Mouse (Mus musculus) induced T-regulatory cell, adult 2 months (primary cell): ENCODE measurements around the gene Podxl2.
A peak's percentile ranks its signal among the peaks of the same experiment; 100 is the strongest.

ENCODE experiments used
- DNase-seq: peaks from one replicate; pipeline ENCODE4 v3.0.0-alpha.2; 2012; ENCODE audit warnings: low read depth

Gene Podxl2

DNA sequence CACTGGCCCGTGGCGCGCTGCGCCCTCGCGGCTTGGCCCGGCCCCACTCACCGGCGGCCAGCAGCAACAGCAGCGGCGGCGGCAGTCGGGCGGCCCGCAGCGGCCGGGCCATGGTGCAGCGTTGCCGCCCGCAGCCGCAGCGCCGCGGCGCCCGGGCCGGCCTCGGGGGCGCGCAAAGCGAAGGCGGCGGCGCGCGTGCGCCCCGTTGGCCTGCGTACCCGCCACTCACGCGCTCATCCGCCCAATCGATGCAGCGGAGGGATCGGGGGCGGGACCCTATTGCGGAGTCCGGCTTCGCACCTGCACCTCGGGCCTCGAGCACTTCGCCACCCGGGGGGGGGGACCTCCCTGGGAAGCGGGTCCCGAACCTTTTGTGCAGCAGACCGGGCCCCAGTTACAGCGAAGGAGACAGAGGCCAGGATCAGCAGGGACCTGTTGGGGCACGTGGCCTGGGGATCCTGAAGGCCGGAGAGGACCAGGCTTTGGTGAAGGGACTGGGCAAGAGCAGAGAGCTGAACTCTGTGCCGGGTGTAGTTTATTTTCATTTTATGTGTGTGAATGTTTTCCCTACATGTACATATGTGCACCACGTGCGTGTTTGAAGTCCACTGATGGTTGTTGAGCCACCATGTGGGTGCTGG is at the start of gene Podxl2:
Podxl2 (minus strand) TSS at position 177 of the 641 bp plus-strand sequence.
- DNase-seq = peak; percentile 28

DNA sequence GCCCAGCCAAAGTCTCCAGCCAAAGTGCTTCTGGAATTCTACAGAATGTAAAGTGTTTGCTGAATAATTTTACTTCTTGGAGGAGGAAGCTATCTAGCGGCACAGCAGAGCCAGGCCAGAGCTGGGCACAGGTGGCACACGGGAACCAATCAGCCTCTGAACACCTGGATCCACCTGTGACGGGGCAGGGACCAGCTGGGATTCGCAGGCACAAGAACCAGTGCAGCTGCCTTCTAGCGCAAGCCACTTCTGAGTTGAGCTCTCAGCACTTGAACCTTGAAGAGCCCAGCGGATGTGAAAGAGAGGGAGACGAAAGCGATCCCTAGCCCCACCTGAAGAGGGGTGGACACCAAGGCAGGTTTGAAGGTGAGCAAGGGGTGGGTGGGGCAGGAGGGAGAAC is 44.0 kb upstream of the Podxl2 start:
- no peak for DNase-seq

DNA sequence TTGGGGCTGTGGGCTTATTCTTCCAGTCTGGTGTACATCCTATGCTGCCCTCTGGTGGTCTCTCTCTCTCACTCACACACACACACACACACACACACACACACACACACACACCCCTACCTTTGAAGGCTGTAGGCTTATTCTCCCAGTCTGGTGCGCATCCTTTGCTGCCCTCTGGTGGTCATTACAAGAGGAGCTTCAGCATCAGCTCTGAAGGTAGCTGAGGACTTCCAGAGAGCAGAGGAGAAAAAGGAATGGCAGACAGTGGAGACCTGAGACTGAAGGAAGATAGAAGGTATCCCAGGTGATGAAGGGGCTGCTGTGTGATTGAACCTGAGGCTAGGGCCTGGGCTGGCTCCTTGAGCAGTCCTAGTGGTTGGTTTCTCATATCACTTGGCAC is 41.3 kb upstream of the Podxl2 start:
- DNase-seq = peak; percentile 71

DNA sequence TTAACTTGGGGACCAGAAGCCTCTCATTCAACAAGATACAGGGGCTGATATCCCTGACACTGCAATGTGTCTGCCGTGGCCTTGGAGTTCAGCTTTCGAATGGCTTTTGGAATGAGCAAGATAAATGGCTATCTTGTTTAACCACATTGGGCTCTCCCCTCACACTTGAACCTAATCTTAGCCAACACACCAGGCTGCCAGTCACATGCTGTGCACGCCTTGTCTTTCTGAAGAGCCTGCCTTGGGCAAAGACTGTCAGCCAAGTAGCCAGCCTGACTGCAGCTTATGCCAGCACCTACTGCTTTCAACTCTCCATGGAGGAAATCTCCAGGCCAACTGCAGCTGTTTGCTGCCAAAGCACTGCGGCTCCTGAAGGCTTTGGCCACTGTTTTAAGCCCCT is 40.7 kb upstream of the Podxl2 start:
- no peak for DNase-seq

DNA sequence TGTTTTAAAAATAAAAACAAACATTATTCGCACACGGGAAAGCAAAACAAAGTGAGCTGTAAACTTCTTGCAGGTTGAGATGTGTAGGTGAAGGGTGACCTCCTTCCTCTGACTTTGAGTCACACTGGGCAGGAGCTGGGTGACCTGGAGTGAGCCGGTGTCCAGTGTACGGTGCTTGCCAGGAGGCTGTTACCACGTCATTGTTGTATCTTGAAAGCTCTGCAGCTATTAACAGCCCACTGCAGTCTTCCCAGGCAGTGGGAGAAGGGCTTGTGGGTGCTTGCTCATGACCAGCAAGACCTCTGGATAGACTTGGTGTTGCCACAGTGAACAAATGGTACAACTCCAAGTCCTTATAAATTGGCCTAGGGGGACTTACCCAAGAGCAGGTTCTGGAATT is 40.0 kb upstream of the Podxl2 start:
- no peak for DNase-seq

DNA sequence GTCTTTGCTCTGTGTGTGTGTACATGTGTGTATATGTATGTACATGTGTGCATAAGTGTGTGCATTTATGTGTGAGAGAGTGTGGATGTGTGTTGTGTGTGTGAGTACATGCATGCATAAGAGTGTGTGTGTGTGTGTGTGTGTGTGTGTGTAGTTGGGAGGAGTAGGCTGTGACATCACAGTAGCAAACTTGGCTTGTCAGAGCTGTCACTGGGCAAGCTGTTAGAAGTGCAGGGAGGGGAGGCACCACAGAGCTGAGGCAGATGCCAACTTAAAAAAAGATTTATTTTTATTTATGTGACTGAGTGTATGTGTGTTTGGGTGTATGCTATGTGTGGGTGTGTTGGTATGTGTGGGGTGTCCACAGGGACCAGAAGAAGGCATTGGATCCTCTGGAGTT is 38.6 kb upstream of the Podxl2 start:
- no peak for DNase-seq

DNA sequence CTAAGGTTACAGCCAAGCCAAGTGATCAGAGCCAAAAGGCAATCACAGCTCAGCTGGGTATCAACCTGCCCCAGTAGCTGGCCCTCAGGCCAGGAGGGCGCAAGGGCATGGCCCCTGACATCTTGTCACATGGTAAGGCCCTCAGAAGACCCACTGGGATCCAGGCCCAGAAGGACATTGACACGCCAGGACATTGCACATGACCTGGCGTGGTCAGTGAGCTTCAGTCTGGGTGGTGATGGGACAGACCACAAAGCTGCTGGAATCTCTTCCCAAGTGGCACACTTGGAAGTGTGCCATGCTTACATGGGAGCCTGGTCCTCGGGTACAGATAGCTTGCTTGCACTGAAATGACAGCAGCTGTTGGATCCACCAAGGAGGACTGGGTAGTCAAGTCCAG is 38.2 kb upstream of the Podxl2 start:
- DNase-seq = no peak

DNA sequence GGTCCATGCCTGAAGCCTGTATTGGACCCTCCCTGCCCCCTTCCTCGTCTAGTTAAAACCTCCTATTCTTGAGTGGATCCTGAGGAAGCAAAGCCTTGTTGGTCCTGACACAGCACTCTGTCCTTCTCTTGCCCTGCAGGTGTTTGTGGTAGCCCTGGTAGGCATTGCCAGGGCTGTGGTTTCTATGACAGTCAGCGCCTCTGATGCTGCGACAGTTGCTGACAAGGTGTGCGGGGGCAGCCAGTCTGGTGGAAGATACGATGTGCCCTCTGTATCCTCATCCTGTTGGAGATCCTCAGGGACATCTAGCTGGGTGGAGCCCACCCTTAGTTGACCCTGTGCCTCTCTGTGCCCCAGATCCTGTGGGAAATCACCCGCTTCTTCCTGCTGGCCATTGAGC is 34.3 kb upstream of the Podxl2 start:
- DNase-seq = no peak

DNA sequence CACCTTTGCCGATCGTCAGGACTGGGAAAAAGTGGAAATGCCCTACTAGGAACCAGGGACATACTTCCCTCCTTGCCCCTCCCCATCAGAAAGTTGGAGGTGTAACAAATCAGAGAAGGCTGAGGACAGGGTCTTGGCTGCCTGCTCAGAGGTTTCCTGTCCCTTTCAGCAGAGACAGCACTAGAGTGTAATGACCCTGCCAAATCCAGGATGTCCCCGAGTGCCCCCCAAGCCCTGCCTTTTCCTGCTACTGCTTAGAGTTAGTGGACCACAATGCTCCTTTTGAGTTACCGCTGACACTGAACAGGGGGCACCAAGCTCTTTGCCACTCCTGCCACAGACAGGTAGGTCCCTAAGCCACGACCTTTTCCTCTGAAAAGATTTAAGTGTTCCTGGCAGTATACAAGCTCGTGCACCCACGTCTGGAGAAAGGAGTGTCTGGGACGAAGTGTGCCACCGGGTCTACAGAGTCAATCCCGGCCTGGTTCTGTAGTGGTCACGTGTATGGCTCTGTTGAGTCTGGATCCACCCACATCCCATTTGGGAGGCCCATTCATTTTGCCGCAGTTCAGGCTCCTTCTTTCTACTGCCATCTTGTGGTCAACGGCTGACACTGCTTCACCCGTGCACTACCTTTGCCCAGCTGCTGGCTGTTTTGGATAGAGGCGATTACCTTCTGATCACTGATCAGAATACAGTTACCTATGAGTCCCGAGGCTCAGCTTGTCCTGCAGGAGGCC is 31.7 kb upstream of the Podxl2 start:
- DNase-seq = peak; percentile 87

DNA sequence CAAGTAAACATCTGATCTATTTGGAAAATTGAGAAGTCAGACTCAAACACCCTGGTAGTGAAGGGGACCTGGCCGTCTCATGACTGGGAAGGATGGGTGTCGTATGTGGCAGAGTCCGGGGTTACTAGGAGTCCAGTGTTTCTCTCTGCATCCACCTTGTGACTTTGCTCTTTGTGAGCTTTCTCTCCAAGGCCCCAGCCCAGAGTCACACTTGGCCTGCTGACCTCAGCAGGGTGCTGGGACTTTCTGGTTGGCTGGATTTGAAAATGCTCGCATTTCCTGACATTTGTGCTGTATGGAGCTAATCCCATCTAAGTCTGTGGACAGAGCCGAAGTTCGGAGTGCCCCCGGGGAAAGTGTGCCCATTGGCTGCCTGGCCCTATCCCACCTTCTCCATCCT is 30.2 kb upstream of the Podxl2 start:
- DNase-seq = no peak

DNA sequence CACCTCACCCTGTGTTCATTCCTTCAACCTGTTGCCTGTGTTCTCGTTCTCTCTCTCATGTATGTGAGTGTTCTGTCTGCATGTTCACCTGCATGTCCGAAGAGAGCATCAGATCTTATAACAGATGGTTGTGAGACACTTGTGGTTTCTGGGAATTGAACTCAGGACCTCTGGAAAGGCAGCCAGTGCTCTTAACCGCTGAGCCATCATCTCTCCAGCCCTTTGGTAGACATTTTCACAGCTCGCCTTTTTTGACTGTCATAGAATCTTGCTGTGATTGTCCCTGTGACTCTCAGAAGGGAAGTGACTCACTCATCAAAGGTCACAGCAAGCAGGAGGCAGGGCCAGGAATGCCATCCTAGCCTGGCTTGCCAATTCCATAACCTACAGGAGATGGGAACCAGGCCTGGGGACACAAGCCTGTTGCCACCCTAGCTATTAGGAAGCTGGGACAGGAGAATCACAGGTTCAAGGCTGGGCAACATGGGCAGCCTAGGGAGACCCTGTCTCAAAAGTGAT is 29.7 kb upstream of the Podxl2 start:
- DNase-seq = no peak

DNA sequence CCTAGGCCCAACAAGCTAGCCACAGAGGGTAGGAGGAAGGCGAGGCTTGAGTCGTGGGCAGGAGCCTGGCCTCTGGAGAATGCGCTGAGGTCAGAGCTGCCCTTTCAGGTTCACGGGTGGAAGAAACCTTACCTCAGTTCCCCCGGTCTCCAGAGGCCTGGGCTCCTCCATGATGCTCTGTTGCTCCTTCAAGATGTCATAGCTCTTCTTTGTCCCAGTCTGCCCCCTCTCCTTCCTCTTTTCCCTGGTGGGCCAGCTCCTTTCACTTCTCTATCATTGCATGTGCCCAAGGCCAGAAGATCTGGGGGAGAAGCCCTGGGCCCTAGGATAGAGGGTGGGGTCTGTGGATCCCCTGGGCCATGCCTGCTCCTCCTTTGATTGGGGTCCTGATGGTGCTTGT is 28.9 kb upstream of the Podxl2 start:
- DNase-seq = no peak

DNA sequence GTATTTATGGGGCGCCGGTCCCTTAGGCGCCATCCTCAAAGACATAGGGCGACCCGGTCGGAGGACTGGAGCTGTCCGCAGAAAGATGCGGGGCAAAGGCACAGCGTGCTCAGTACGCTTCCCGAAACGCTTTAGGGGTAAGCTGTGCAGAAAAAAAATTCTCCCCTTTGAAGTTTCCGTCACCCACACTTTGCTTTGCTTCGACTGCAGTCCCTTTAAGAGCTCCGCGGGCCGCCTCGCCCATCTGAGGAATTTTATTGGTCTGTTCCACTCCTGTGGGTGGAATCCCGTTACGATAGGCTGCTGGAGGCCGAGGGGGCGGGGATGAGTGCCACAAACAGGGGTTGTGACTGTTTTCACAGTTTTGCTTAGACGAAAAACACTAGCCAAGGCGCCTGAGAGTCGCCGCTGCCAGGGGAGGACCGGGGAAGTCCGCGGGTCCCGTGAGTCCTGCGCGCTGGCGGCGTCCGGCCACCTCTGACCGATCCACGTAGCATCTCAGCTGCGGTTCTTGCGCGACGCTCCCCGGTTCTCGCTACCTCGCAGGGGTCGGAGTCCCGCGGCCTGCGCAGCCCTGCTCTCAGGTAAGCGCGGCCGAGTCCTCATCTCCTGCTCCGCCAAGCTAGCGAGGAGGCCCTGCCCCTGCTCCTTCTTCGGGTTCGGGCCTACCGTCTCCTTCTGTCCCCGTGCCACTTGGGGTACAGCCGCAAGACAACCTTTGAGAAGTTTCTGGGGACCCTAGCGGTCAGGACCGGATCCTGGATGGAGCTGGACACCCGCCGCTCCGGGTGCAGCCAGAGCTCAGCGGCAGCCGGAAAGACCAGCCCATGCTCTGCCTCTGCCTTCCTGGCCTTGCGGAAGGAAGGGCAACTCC is 27.3 kb upstream of the Podxl2 start, which contains the start of gene Tpra1:
Tpra1 (plus strand) TSS at position 305 of the 874 bp plus-strand sequence.
- peak; percentile 97 for DNase-seq

DNA sequence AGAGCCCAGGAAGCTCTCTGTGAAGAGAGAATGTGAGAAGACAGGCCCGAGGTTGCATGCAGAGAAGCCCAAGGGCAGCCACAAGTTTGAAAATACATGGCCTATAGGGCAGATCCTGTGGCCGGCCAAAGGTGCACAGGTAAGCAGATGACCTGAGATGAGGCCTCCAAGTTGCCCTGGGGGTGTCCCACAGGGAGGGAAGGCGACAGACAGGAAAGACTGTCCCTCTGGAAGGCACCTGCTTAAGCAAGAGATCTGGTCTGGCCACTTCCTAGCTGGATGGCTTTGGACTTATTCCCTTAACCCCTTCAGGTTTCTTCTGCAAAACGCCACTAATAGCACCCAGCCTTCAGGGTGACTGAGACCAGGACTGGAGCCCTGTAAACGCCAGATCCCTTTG is 26.6 kb upstream of the Podxl2 start:
- DNase-seq = no peak

DNA sequence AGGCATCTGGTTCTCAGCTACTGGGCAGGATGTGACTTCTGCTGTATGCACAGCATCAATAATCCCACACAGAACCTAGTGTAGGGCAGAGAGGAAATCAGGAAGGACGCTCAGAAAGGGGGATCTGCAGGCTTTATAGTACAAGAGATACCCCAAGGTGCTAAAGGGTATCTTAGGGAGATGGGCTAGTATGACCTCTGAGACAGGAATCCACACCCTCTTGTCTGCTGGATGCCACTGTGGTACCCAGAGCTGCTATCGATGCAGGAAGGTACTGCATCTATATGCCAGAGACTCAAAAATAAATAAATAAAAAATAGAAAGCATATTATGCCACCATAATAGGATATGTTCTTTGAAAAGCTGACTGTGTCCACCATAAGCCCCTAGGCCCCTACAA is 24.8 kb upstream of the Podxl2 start:
- no peak for DNase-seq

DNA sequence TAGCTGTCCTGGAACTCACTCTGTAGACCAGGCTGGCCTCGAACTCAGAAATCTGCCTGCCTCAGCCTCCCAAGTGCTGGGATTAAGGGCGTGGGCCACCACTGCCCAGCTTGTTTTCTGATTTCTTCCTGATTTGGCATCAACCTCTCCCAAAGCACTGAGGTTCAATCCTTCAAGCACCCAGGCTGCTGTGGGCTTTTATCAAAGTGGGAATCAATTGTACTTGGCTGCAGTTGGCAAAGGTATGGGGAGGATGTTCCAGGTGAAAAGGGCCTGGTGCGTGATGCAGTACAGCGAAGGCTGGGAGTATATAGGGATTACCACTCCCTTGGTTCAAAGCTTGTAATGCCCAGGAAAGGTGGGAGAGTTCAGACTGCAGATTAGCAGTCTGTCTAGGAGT is 24.2 kb upstream of the Podxl2 start:
- DNase-seq = peak; percentile 32

DNA sequence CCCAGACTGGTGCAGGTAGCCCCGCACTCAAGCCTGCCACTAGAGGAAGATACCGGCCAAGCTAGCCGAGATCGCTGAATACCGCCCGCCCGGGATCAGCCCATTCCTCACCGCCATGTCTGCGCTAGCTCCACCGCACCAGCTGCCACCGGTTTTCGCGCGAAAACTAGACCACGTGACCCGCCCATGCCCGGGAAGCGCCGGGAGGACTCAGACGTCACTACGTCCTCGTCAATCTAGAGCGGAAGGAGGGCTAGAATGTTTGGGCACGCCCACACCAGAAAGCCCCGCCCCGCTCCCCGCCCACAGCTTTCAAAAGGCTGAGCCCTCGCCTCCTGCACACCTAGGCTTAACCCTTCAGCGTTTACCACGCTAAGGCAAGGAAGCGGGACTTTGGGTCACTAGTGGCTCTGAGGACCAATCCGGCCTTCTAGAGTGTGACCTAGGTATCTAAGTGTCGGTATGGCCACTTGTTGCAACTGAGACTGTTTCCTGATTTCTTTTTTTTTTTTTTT is 23.7 kb upstream of the Podxl2 start, which contains the start of gene Mcm2:
Mcm2 (minus strand) TSS at position 247 of the 515 bp plus-strand sequence.
- DNase-seq = peak; percentile 99

DNA sequence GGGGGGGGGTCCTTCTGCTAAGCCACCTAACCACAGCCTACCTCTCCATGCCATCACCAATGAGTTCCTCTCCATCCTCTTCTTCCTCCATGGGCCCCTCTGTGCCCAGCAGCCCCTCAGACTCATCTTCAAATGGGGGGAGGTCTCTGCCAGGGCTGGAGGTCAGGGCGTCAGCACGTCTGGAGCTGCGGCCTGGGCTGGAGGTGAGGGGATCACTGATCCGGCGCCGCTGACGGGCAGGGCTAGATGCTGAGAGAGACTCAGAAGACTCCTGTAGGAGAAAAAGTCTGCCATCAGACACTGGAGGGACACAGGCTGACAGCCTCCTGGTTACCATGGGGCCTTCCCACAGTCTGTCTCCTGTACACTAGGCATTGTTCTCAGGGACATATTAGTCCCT is 22.4 kb upstream of the Podxl2 start:
- DNase-seq = no peak

DNA sequence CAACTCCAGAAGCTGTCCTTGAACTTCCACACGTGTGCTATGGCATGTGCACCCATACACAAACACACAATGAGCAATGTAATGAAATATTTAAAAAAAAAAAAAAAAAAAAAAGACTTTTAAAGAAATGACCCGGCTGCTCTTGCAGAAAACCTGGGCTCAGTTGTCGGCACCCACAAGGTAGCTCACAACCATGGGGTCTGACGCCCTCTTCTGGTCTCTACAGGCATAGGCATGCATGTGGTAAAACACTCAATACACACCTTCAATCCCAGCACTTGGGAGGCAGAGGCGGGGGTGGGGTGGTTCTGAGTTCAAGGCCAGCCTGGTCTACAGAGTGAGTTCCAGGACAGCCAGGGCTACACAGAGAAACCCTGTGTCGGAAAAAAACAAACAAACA is 21.1 kb upstream of the Podxl2 start:
- peak; percentile 44 for DNase-seq

DNA sequence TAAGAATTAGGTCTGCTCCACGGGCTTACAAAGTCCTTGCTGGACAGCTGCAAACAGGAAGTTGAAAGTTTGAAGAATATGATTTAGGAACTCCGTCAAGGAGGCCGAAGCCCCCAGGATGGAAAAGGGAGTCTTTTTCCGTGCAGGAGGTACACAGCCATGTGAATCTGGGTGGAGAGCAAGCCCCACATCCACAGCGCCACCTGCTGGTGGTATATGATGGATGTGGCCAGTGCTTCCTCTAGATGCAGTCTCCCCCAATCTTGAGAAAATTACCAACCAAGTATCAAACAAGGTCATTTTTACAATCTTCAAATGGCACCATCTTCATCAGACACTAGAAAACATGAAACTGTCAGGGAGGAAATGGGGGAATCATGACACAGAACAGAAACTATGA is 18.7 kb upstream of the Podxl2 start:
- DNase-seq = peak; percentile 81

DNA sequence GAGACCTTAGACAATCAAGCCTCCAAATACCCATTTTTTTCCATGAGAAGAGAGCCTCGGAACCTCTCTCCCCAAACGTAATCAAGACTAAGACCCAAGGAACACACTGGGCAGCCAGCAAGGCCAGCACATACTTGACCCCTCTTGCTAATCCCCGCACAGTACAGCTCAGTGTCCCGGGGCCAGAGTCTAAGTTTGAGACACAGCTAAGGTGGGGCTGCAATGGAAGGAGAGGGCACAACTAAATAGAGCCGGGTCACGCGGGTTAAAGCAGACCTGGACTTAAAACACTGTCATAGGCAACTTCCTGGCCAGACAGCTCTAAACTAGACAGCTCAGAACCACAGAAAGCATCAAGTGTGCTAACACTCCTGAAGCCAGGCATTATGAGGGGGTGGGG is 16.0 kb upstream of the Podxl2 start:
- no peak for DNase-seq

DNA sequence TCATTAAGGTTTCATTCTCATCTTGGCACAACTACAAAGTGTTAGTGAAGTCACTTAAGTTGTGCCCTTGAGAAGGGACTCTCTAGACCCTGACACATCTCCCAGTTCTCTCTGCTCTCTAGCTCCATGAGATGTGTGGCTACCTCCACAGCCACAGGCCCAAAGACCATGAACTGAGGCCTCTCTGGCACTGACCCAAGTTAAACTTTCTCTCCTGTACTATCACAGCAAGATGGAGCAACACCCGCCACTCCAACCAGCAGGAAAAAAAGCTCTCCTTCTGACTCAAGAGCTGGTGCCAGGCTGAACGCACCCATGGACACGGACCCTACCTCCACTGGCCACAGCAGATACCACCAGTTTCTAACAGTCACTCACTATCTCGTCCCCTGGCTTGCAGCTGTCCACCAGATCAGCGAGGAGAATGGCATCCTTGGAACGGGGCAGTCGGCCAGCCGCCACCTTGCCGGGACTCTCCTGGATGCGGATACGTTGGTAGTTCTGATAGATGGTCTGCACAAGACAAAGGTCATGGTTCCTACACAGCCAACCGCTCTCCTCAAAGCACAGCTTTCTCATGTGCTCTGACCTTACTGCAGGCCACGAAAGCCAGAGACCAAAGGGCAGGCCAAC is 14.7 kb upstream of the Podxl2 start:
- DNase-seq = no peak
